Mouse (Mus musculus) left cerebral cortex, adult 18-20 months (tissue): Measurements from ENCODE around the gene Sec23b. TPM values are rescaled to one million over a fixed set of nuclear protein-coding genes. Genes with fewer than 3 reads are reported as not detected.
A peak's percentile ranks its signal among the peaks of the same experiment; 100 is the strongest.
"Not testable (repeated sequence)": the region's sequence is repeated elsewhere in the genome, so short reads cannot be mapped to it uniquely, and the experiment has no call there.

ENCODE experiments used
- DNase-seq, 2 experiments: peaks; one replicate each; pipeline ENCODE4 v3.0.0; 2021 to 2022; ENCODE audit warnings: low spot score in 2 of 2, mixed read lengths in 1 of 2
- long read RNA-seq, 2 experiments: library from polyadenylated mRNA; stranded (forward); transcript quantifications; one replicate each; pipeline ENCODE4 v2.0.0; 2021
- total RNA-seq, 2 experiments: library from RNA; stranded (reverse); gene quantifications; 2 replicates each; pipeline ENCODE4 v1.2.3; 2021

The Sec23b gene
- total RNA-seq, result 10 to 100 TPM; 48.2 to 51.4 TPM
- long read RNA-seq, experiment 1, transcript Sec23b-201 (20 exons, 2,779 nt), result major isoform, 25 of 87 reads
- long read RNA-seq, experiment 1, partial matches to known transcripts, result 18 of 87 reads
- long read RNA-seq, experiment 1, other reads (novel, unspliced or antisense), result 44 of 87 reads
- long read RNA-seq, experiment 2, transcript Sec23b-201 (20 exons, 2,779 nt), result major isoform, 16 of 65 reads
- long read RNA-seq, experiment 2, partial matches to known transcripts, result 16 of 65 reads
- long read RNA-seq, experiment 2, other reads (novel, unspliced or antisense), result 33 of 65 reads

GRCm38 (mm10) chr2:144555820-144556552 lies at the start of gene Sec23b:
Sec23b (plus strand) TSS chr2:144556229.
- peak; percentile 98 for DNase-seq

GRCm38 (mm10) chr2:144514619-144515018 lies 41.4 kb upstream of the Sec23b start:
- no peak for DNase-seq

DNA sequence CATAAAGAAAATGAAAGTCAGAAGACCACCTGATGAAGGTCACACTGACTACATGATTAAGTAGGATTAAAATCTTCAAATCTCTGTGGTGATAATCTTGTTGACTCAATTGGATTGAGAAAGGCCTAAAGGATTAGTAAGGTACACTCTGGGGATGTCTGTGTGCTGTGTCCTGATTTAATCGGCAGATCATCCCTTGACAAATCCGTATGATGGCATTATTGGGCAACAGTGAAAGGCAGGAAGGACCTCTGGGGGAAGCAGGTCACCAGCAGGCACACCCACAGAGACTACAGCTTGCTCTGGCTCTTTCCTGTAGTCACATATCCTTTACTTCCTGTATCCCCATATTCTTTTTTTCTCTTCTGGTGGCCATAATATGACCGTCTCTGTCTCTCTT lies 36.3 kb upstream of the Sec23b start:
- DNase-seq, result no peak

DNA sequence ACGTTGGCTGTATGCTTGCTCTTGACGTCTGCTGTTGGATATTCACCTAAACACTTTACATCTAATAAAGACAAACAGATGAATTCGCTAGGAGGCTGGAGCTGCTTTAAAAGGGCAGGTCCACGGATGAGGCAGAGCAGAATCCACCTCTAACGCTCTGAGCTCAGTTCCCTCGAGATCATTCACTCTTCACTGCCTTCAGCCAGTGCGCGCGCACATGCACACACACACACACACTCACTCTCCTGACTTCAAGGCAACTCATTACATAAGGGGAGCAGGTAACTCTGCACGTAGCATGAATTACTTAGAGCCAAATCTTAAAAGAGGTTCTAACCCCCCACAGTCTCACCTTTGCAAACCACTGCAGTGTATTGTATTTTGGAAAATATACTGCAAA lies 30.2 kb upstream of the Sec23b start:
- DNase-seq, result peak in 1 of 2 experiments; percentile 30

DNA sequence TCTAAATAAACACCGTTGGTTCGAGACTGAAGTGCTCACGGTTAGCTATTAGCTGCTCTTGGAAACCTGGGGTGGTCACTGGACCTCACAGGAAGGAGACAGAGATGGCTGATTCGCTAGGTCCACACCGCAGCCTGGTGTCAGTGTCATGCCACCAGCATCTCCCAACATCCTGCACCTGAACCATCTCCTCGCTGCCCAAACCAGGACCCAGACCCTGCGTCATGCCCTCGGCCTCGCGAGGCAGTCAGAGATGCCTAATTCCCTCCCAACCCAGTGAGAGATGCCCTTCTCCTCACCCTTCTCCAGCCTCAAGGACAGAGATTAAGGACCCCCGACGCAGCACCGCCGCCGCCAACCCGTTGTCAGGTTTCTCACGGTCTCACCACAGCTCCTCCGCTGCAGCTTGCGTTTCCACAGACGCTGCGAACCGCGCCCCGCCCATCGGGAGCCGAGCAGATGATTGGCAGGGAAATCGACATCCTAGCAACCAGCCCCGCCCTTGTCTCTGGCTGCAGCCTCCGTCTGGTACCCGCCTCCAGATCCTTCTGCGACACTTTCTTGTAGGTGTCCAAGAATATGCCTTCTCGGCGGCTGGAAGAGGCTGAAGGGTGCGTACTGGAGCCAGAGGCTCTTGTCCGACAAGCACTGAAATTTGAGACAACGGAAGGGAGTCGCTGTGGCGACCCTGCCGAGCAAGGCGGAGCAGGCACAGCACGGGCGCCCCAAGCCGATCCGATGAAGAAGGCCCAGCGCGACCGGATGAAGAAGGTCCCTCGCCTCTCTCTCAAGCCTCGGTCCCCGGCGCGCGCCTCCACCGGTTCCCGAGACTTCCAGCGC lies 28.8 kb upstream of the Sec23b start, which contains the start of the genes Dzank1 and Polr3f:
Gene Dzank1, minus strand, starts transcription at position 434 of the 840 bp plus-strand sequence.
Gene Polr3f, plus strand, starts transcription at position 738 of the 840 bp plus-strand sequence.
- peak; percentile 96 to 98 for DNase-seq

GRCm38 (mm10) chr2:144527821-144528174 lies 28.2 kb upstream of the Sec23b start:
- no peak for DNase-seq

DNA sequence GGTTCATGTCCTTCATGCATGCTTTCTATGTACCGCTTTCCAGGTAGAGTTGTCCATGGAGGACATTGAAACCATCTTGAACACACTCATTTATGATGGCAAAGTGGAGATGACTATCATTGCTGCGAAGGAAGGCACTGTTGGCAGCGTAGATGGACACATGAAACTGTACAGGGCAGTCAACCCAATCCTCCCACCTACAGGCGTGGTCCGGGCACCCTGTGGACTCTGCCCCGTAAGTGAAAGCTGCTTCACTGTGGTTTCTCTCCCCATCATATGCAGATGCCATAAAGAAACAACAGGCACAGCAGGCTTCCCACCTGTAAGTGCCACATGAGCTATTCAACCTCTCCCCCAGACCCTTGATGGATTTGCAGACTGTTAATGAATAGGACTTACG lies 18.9 kb upstream of the Sec23b start:
- no peak for DNase-seq

DNA sequence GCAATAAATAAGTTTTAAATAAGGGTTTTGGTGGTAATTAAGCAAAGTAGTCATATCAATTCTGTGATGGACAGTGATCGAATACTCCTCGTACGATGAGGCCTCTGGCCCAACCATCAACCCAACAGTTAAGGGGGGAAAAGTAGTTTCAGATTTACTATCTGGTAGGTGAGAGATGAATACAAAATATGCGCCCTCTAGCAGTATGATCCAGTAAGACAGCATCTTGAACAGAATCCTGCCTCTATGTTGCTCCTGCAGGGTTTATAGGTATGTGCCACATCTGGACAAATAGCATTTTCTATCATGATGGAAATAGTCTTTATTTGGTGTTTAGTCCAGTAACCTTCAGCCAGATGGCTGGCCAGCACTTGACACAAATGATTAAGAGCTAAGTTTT lies 14.8 kb upstream of the Sec23b start:
- DNase-seq, result no peak

DNA sequence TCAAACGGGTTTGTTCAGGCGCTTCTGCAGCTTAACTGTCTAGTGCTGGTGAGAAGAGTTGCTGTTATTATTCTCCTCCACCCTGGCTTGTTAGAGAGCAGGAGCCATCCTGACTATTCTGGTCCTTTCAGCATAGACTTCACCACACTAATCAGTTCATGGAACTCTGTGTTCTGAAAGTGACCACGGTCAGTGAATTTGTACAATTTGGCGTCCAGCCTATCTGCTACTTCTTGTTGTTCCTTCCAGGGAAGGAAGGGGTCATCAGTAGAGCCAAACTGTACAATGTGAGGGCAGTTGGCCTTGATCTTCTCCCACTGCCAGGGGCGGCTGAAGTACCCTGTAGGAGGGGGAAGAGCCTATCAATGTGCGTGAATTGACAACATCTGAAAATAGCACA lies 12.4 kb upstream of the Sec23b start:
- DNase-seq, result no peak

DNA sequence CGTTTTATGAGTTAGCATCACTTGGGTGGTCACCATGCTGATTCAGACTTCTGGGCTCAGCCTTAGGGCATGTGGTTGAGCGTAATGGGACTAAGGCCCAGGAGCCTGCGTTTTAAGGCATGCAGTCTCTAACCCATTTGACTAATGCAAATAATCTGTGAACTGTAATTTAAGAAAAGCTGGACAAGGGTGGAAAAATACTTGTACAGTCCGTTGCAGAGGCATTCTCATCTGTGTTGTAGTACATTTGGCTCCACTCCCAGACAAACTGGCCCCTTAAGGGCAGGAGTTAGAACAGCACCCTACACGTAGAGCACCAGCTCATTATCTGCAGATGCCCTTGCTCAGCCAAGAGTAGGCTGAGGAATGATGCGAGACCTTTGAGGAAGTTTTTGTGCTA lies 11.4 kb upstream of the Sec23b start:
- no peak for DNase-seq

DNA sequence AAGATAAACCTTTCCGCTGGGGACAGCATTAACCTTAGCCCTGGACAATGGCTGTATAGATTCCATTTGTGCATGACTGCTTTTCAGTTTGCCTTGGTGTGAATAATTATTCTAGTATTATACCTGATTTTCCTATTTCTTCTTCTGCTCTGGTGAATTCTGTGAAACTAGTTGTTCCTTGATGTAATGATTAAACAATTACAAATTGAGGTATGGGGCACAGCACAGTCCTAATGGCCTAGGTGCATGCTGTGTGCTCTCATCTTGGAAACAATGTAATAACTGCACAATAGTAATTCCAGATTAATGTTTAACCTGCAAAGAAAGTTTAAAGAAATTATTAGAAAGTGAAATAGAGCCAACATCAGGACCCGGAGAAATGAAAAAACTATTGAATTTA lies 11.0 kb upstream of the Sec23b start:
- DNase-seq, result no peak

- no peak for DNase-seq
Measured at GRCm38 (mm10) chr2:144545481-144545880, 10.5 kb upstream of the Sec23b start.

- no peak for DNase-seq
Measured at GRCm38 (mm10) chr2:144547559-144547958, 8.5 kb upstream of the Sec23b start.

- DNase-seq, result peak; percentile 57 to 73
Measured at GRCm38 (mm10) chr2:144550529-144550928, 5.5 kb upstream of the Sec23b start, which contains the start of gene Rbbp9. Rbbp9 (minus strand) TSS chr2:144550869.

- DNase-seq, result no peak
Measured at GRCm38 (mm10) chr2:144553905-144554304, 2.1 kb upstream of the Sec23b start.

GRCm38 (mm10) chr2:144555286-144555819 lies 676 bp upstream of the Sec23b start:
- no peak for DNase-seq

GRCm38 (mm10) chr2:144588723-144589122 lies 32.7 kb downstream of the Sec23b start:
- no peak for DNase-seq

GRCm38 (mm10) chr2:144593036-144593435 lies 37.0 kb downstream of the Sec23b start:
- not testable (repeated sequence) for DNase-seq

- peak; percentile 82 to 86 for DNase-seq
Measured at GRCm38 (mm10) chr2:144593951-144594651, 38.1 kb downstream of the Sec23b start, which contains the start of gene Smim26. Smim26 (plus strand) TSS chr2:144594054.

DNA sequence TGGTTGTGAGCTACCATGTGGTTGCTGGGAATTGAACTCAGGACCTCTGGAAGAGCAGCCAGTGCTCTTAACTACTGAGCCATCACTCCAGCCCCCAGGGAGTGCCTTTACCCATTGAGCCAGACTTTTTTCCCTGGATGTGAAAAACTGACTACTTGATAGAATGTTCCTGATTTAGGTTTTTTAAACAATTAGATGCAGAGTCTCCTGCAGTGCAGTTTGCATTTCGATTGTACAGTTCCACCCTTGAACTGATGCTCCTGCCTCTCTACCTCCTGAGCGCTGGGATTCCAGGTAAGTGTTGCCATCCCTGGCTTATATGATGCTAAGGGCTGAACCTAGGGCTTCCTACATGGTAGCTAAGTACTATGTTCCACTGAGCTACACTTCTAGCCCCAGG lies 42.0 kb downstream of the Sec23b start:
- no peak for DNase-seq
